Mouse (Mus musculus) embryonic fibroblast, embryonic 13.5 days (primary cell): ENCODE measurements around the gene Cfap157. TPM values are rescaled to one million over a fixed set of nuclear protein-coding genes. Genes with fewer than 3 reads are reported as not detected.

Experiments used
- H3K27ac ChIP-seq: 2 replicates; pipeline ENCODE4 v1.5.1; 2012; ENCODE audit warnings: low read length, control low read depth, inconsistent platforms; ENCODE audit not compliant: insufficient read depth
- H3K4me1 ChIP-seq: 2 replicates; pipeline ENCODE4 v1.6.1; 2011; ENCODE audit warnings: low read length; ENCODE audit not compliant: control insufficient read depth, insufficient read depth
- H3K4me3 ChIP-seq: 2 replicates; pipeline ENCODE4 v1.5.1; 2011; ENCODE audit warnings: mild to moderate bottlenecking, control low read depth, low read length; ENCODE audit not compliant: insufficient read depth
- CTCF ChIP-seq: IDR thresholded peaks from 2 replicates; pipeline ENCODE4 v1.5.1; 2011; ENCODE audit warnings: mild to moderate bottlenecking, control low read depth, low read length, moderate library complexity, borderline replicate concordance; ENCODE audit not compliant: insufficient read depth
- POLR2A ChIP-seq: IDR thresholded peaks from 2 replicates; pipeline ENCODE4 v1.6.1; 2011; ENCODE audit warnings: low read depth, mild to moderate bottlenecking, control low read depth, low read length, moderate library complexity
- polyA plus RNA-seq: library from polyadenylated mRNA; stranded (reverse); fragments of >200 nt; gene quantifications from 2 replicates; pipeline ENCODE4 v1.2.4, GENCODE M21; 2011; ENCODE audit warnings: low read depth; ENCODE audit not compliant: missing spikeins, insufficient read length

Cfap157 gene
- polyA plus RNA-seq, 1 experiment, result not detected

GRCm38 (mm10) chr2:32769327-32770085 lies 14.7 kb downstream of the Cfap157 start:
- no peak for TF ChIP-seq POLR2A
- TF ChIP-seq CTCF, result no peak
- H3K4me3 ChIP-seq, result no peak overlapping the region

GRCm38 (mm10) chr2:32768661-32769285 lies 15.5 kb downstream of the Cfap157 start:
- Histone ChIP-seq H3K27ac (no peak overlapping the region), H3K4me1 (no peaks in the 10 kb centered on the region), H3K4me3 (no peak overlapping the region)
- TF ChIP-seq POLR2A (no peak), CTCF (no peak)

More at GRCm38 (mm10) chr2:32769327-32770085, 14.7 kb downstream of the Cfap157 start:
- Histone ChIP-seq H3K4me1 (no peaks in the 10 kb centered on the region), H3K27ac (no peak overlapping the region)

- no peak overlapping the region for H3K4me3 ChIP-seq
- H3K27ac ChIP-seq, result no peak overlapping the region
- H3K4me1 ChIP-seq, result no peaks in the 10 kb centered on the region
- TF ChIP-seq CTCF (no peak), POLR2A (no peak)
Measured at GRCm38 (mm10) chr2:32767241-32767640, 17.0 kb downstream of the Cfap157 start.

- TF ChIP-seq CTCF (no peak; the same call in 1 of the 2 replicates), POLR2A (no peak)
- Histone ChIP-seq H3K27ac (no peak overlapping the region), H3K4me3 (no peak overlapping the region), H3K4me1 (no peaks in the 10 kb centered on the region)
Measured at GRCm38 (mm10) chr2:32763353-32763752, 20.9 kb downstream of the Cfap157 start.

GRCm38 (mm10) chr2:32761859-32762258 lies 22.4 kb downstream of the Cfap157 start:
- no peaks in the 10 kb centered on the region for H3K4me1 ChIP-seq
- H3K4me3 ChIP-seq, result no peak overlapping the region
- TF ChIP-seq POLR2A, result no peak
- no peak for TF ChIP-seq CTCF
- no peak overlapping the region for H3K27ac ChIP-seq

GRCm38 (mm10) chr2:32761361-32761760 lies 22.9 kb downstream of the Cfap157 start:
- Histone ChIP-seq H3K4me3 (no peak overlapping the region), H3K4me1 (no peaks in the 10 kb centered on the region), H3K27ac (no peak overlapping the region)
- TF ChIP-seq POLR2A (no peak), CTCF (no peak)

GRCm38 (mm10) chr2:32759001-32759400 lies 25.2 kb downstream of the Cfap157 start:
- H3K4me1 ChIP-seq, result no peaks in the 10 kb centered on the region

GRCm38 (mm10) chr2:32758503-32758902 lies 25.7 kb downstream of the Cfap157 start:
- TF ChIP-seq CTCF, result no peak
- no peak for TF ChIP-seq POLR2A
- no peak overlapping the region for H3K4me3 ChIP-seq

More at GRCm38 (mm10) chr2:32759001-32759400, 25.2 kb downstream of the Cfap157 start:
- no peak for TF ChIP-seq CTCF
- no peak for TF ChIP-seq POLR2A
- Histone ChIP-seq H3K4me3 (no peak overlapping the region), H3K27ac (no peak overlapping the region)

GRCm38 (mm10) chr2:32757056-32757845 lies 27.0 kb downstream of the Cfap157 start, which contains the start of gene Tor2a:
Tor2a (plus strand) TSS chr2:32757234.
- no peaks in the 10 kb centered on the region for H3K4me1 ChIP-seq
- TF ChIP-seq CTCF, result peak; percentile 86
- peak; percentile 75 for TF ChIP-seq POLR2A
- H3K27ac ChIP-seq, result peak within 1 kb of the TSS; percentile 78
- H3K4me3 ChIP-seq, result peak within 1 kb of the TSS; percentile 62

More at GRCm38 (mm10) chr2:32758503-32758902, 25.7 kb downstream of the Cfap157 start:
- no peaks in the 10 kb centered on the region for H3K4me1 ChIP-seq
- no peak overlapping the region for H3K27ac ChIP-seq
